Mouse (Mus musculus): Measurements from ENCODE around the gene Abcg5.

DNA sequence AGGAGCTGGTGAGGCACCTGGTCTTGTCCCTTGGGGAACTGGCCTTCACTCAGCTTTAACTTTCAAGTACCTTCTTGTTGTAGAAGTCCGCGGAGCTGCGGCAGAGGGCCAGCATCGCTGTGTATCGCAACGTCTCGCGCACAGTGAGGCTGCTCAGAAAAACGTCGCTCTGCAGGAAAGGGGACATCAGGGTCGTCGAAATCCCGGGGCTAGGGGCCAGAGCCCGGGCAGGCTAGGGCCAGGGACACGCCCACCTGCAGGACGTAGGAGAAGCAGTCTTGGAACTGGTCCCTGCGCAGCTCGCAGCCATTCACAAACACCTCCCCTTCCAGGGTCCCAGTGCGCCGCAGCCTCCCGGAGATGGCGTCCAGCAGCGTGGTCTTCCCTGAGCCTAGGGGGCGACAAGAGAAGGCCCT lies 6.9 kb downstream of the Abcg5 start, which contains the start of gene Abcg8:
- no peak for TF ChIP-seq POLR2A (IDR thresholded peaks at IDR 0.05; ENCODE audit: insufficient read depth, low read depth, low read length)
- TF ChIP-seq CTCF (IDR thresholded peaks at IDR 0.05; ENCODE audit: insufficient read depth, low read depth, low read length), result no peak
